ENCODE assay signal across 8 mouse cellular contexts in genomic region chr13:63278141-63278631, GRCm38 (mm10).
DNase-seq lines count a peak whose midpoint lies in the region; ATAC-seq and TF ChIP-seq lines count a peak whose summit lies in the region.

No protein-coding gene starts in this region.

- no peak for ATAC-seq in forebrain, postnatal 0 days
- no peak for ATAC-seq in embryonic facial prominence, embryonic 15.5 days (ENCODE audit: insufficient number of reproducible peaks, low FRiP score, low TSS enrichment, low read depth)
- ATAC-seq in hindbrain, postnatal 0 days, result no peak
- ATAC-seq in liver, postnatal 0 days, result 0 out of 2 replicates have a peak, but pooled peaks have one; percentile 31

- H3K36me3 ChIP-seq in forebrain, embryonic 10.5 days (replicated peaks), result peaks cover 13% of the 10 kb centered on the region
- no peaks in the 10 kb centered on the region for H3K36me3 ChIP-seq in forebrain, postnatal 0 days (ENCODE audit: insufficient read depth)
- peaks cover 8% of the 10 kb centered on the region for H3K36me3 ChIP-seq in embryonic facial prominence, embryonic 15.5 days
- H3K36me3 ChIP-seq in hindbrain, postnatal 0 days (ENCODE audit: insufficient read depth, low read length), result no peaks in the 10 kb centered on the region
- H3K36me3 ChIP-seq in liver, postnatal 0 days (replicated peaks; ENCODE audit: insufficient read depth, low read length), result peaks cover 5% of the 10 kb centered on the region; the same call in 1 of the 2 replicates

- TF ChIP-seq EP300 in liver, postnatal 0 days (IDR thresholded peaks at IDR 0.05; ENCODE audit: low read depth), result no peak

- H3K9ac ChIP-seq in forebrain, postnatal 0 days, result no peak overlapping the region
- peak overlapping the region; percentile 45; the same call in 1 of the 2 replicates for H3K9ac ChIP-seq in embryonic facial prominence, embryonic 15.5 days
- no peak overlapping the region for H3K9ac ChIP-seq in hindbrain, postnatal 0 days (replicated peaks; ENCODE audit: low read length)
- no peak overlapping the region for H3K9ac ChIP-seq in liver, postnatal 0 days (replicated peaks)

- H3K27me3 ChIP-seq in forebrain, embryonic 10.5 days (ENCODE audit: poor library complexity, severe bottlenecking), result peaks cover 48% of the 10 kb centered on the region
- H3K27me3 ChIP-seq in forebrain, postnatal 0 days (ENCODE audit: insufficient read depth, low read length), result no peaks in the 10 kb centered on the region
- no peaks in the 10 kb centered on the region for H3K27me3 ChIP-seq in embryonic facial prominence, embryonic 15.5 days
- H3K27me3 ChIP-seq in hindbrain, postnatal 0 days (ENCODE audit: insufficient read depth, low read length), result no peaks in the 10 kb centered on the region
- H3K27me3 ChIP-seq in liver, postnatal 0 days (ENCODE audit: insufficient read depth, low read length), result no peaks in the 10 kb centered on the region

- peaks cover 71% of the 10 kb centered on the region for H3K4me1 ChIP-seq in forebrain, embryonic 10.5 days
- H3K4me1 ChIP-seq in forebrain, postnatal 0 days (ENCODE audit: insufficient read depth), result no peaks in the 10 kb centered on the region
- peaks cover 64% of the 10 kb centered on the region for H3K4me1 ChIP-seq in embryonic facial prominence, embryonic 15.5 days
- 0 out of 2 replicates have a peak, but pooled peaks cover 4% of the 10 kb centered on the region for H3K4me1 ChIP-seq in hindbrain, postnatal 0 days (ENCODE audit: insufficient read depth, low read length)
- peaks cover 34% of the 10 kb centered on the region for H3K4me1 ChIP-seq in liver, postnatal 0 days (ENCODE audit: insufficient read depth)

- H3K4me2 ChIP-seq in forebrain, postnatal 0 days (ENCODE audit: low read depth), result no peak overlapping the region
- peak overlapping the region; percentile 60 for H3K4me2 ChIP-seq in embryonic facial prominence, embryonic 15.5 days (replicated peaks)
- H3K4me2 ChIP-seq in hindbrain, postnatal 0 days (ENCODE audit: low read depth, low read length), result 0 out of 2 replicates have a peak overlapping the region, but pooled peaks have one; percentile 35
- H3K4me2 ChIP-seq in liver, postnatal 0 days (ENCODE audit: low read depth, low read length), result peak overlapping the region; percentile 51

- DNase-seq in forebrain, embryonic 10.5 days (ENCODE audit: extremely low spot score, low spot score), result no peak
- DNase-seq in forebrain, postnatal 0 days, result no peak
- DNase-seq in hindbrain, postnatal 0 days (ENCODE audit: low spot score), result no peak
- DNase-seq in liver, postnatal 0 days, result no peak
- no peak for DNase-seq in embryo, embryonic 10.5 days (ENCODE audit: low spot score)
- no peak for DNase-seq in MN1 (ENCODE audit: low spot score)
- no peak for DNase-seq in cerebellum, postnatal 4 days (ENCODE audit: low spot score in 2 of 2)

- H3K4me3 ChIP-seq in forebrain, embryonic 10.5 days, result 0 out of 2 replicates have a peak overlapping the region, but pooled peaks have one; percentile 35
- H3K4me3 ChIP-seq in forebrain, postnatal 0 days (ENCODE audit: low read depth, low read length), result no peak overlapping the region
- H3K4me3 ChIP-seq in embryonic facial prominence, embryonic 15.5 days (replicated peaks), result peak overlapping the region; percentile 56
- no peak overlapping the region for H3K4me3 ChIP-seq in hindbrain, postnatal 0 days (ENCODE audit: low read length)
- H3K4me3 ChIP-seq in liver, postnatal 0 days (ENCODE audit: low read depth, low read length), result no peak overlapping the region

- TF ChIP-seq CTCF in forebrain, postnatal 0 days (IDR thresholded peaks at IDR 0.05; ENCODE audit: low read depth), result no peak
- no peak for TF ChIP-seq CTCF in hindbrain, postnatal 0 days (IDR thresholded peaks at IDR 0.05; ENCODE audit: low read depth)
- TF ChIP-seq CTCF in liver, postnatal 0 days (IDR thresholded peaks at IDR 0.05; ENCODE audit: low read depth), result no peak

- peak overlapping the region; percentile 81 for H3K27ac ChIP-seq in forebrain, embryonic 10.5 days
- no peak overlapping the region for H3K27ac ChIP-seq in forebrain, postnatal 0 days (ENCODE audit: low read depth, low read length)
- peak overlapping the region; percentile 91 for H3K27ac ChIP-seq in embryonic facial prominence, embryonic 15.5 days (replicated peaks)
- H3K27ac ChIP-seq in hindbrain, postnatal 0 days, result no peak overlapping the region
- peak overlapping the region; percentile 64 for H3K27ac ChIP-seq in liver, postnatal 0 days (ENCODE audit: low read depth)

- WGBS in forebrain, embryonic 10.5 days, result 63% methylated on average over 5 of the region's 5 CpGs
- WGBS in forebrain, postnatal 0 days, result 71% methylated on average over 5 of the region's 5 CpGs
- WGBS in embryonic facial prominence, embryonic 15.5 days, result 12% methylated on average over 5 of the region's 5 CpGs
- WGBS in hindbrain, postnatal 0 days, result 56% methylated on average over 5 of the region's 5 CpGs
- WGBS in liver, postnatal 0 days (ENCODE audit: insufficient replicate concordance), result 31% methylated on average over 5 of the region's 5 CpGs

- no peaks in the 10 kb centered on the region for H3K9me3 ChIP-seq in forebrain, embryonic 10.5 days
- no peaks in the 10 kb centered on the region for H3K9me3 ChIP-seq in forebrain, postnatal 0 days (ENCODE audit: low read length)
- H3K9me3 ChIP-seq in embryonic facial prominence, embryonic 15.5 days (replicated peaks), result no peaks in the 10 kb centered on the region
- H3K9me3 ChIP-seq in hindbrain, postnatal 0 days (ENCODE audit: low read length), result no peaks in the 10 kb centered on the region
- H3K9me3 ChIP-seq in liver, postnatal 0 days (ENCODE audit: low read length), result no peaks in the 10 kb centered on the region

Comparison
In these comparisons a context has a peak if more than half of its experiments do, and no peak if none do; other contexts are left out.
1. H3K27ac ChIP-seq: peak in forebrain, embryonic 10.5 days (single experiment), embryonic facial prominence, embryonic 15.5 days (single experiment) and liver, postnatal 0 days (single experiment); none in forebrain, postnatal 0 days (single experiment) and hindbrain, postnatal 0 days (single experiment).
2. H3K4me3 ChIP-seq: peak in forebrain, embryonic 10.5 days (single experiment) and embryonic facial prominence, embryonic 15.5 days (single experiment); none in forebrain, postnatal 0 days (single experiment), hindbrain, postnatal 0 days (single experiment) and liver, postnatal 0 days (single experiment).